Mouse (Mus musculus): ENCODE results near the gene Klhdc7b.
"Not testable (repeated sequence)": the region's sequence is repeated elsewhere in the genome, so short reads cannot be mapped to it uniquely, and the experiment has no call there.

The Klhdc7b gene

DNA sequence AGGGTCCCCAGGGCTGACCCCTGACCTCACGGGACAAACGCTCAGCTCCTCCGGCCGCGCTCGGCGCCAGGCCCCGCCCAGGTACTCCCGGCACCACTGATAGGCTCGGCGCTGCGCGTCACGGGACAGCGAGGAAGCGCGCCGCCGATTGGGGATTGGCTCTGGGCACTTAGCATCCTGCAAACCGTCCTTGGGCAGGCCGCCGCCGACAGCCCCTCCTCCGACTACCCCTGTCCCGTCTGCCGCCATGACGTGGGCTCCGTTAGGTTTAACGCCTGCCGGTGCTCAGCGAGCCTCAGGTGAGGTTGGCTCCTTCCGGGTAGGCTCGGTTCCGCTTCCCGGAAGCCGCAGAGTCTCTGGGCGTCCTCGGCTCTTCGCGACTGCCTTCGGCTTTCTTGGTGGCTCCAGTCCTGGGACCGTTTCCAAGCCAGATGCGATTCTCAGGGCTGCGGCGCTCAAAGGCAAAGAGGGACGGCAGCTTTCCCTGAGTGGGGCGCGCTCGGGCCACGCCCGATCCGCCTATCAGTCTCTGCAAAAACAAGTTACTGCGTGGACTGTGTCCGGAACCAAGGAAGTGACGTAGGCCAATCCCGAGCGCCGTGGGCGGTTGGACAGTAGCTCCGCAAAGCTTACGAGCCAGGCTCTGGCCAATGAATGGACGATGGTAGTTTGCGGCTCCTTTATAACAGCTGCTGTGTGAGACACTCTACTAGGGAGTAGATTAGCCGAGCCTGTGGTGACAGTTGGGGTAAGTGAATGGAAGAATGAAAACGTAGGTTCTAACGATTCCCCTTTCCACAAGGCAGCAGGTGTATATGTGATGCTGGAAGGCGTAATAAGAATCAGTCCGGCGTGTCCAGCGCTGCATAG, 44.9 kb downstream of the Klhdc7b start, which contains the start of the genes C730034F03Rik, Gm44502 and Chkb:
TSS of gene C730034F03Rik (plus strand) at position 238 of the 870 bp plus-strand sequence.
TSS of gene Gm44502 (minus strand) at position 345 of the 870 bp plus-strand sequence.
TSS of gene Chkb (minus strand) at position 557 of the 870 bp plus-strand sequence.
- peak; percentile 93 for DNase-seq

DNA sequence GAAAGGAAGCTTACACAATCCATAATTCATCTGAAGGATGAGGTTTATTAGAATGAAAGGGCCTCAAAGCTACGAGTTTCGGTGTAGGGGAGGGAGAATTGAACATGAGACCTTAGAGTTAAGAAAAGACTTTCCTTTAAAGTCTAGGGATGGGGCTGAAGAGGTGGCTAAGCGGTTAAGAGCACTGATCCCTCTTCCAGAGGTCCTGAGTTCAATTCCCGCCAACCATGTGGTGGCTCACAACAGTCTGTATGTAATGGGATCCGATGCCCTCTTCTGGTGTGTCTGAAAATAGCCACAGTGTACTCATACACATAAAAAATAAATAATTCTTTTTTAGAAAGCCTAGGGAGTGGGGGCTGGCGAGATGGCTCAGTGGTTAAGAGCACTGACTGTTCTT, 45.6 kb downstream of the Klhdc7b start:
- peak in 1 of 2 experiments; percentile 42 for DNase-seq

DNA sequence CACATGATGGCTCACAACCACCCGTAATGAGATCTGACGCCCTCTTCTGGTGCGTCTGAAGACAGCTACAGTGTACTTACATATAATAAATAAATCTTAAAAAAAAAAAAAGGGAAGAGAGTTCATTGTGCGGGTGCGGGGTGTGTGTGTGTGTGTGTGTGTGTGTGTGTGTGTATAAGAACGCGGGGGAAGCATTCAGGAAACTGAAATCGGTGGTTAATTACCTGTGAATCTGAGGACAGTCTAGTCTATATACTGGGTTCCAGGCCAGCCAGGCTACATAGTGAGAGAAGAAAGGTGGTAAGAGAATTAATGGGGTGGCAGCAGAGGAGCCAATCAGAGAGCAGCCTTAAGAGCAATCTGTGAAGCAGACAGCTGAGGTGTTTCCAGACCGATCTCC, 46.1 kb downstream of the Klhdc7b start:
- DNase-seq, result not testable (repeated sequence)

DNA sequence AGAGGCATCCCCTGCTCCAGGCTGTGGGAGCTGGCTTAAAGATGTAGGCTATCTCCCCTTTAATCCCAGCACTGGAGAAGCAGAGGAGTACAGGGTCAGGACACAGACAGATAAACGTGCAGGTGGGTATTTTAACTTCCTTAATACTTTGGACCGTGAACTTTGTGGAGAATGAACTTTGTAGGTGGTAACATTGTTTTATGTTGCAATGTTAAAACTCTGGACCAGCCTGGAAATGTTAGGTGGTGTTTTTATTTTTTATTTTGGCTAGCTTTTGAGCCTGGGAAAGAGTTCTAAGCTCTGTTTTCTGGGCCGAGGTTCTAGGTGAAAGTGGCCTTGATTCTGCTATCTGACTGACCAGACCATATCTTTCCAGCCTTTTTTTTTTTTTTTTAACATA, 46.6 kb downstream of the Klhdc7b start:
- no peak for DNase-seq

DNA sequence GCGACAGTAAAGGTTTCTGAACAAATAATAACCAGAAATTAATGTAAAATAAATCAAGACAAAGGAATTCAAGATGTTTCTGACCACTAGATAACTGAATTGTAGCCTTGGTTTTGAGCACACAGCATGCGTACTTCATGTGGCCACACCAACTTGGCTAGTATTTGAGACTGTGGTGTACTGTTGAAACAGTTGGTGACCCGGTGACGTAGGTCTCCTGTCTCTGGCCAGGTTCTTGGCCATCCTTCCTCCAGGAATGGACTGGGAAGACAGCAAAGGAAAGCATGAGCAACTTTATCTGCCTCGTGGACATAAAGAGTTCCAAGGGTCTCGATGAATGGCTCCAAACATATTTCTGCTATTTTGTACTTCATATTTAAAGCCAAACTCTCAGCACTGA, 47.1 kb downstream of the Klhdc7b start:
- no peak for DNase-seq

DNA sequence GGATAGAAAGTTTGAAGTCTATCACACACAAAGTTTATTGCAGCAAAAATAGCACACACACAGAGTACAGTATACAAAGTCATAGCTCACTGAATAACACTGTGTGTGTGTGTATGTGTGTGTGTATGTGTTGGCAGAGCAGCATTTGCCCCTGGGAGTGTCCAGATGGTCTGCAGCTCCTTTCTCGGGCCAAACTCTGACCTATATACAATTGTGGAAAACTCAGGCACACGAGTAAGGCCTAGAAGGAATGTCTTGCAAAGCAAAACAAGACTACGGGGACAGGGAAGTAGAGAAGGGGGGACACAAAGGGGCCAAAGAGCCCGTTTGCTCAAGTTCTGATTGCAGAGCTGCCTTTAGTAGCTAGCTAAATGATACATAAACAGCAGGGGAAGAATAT, 48.2 kb downstream of the Klhdc7b start:
- DNase-seq, result peak; percentile 60 to 67

DNA sequence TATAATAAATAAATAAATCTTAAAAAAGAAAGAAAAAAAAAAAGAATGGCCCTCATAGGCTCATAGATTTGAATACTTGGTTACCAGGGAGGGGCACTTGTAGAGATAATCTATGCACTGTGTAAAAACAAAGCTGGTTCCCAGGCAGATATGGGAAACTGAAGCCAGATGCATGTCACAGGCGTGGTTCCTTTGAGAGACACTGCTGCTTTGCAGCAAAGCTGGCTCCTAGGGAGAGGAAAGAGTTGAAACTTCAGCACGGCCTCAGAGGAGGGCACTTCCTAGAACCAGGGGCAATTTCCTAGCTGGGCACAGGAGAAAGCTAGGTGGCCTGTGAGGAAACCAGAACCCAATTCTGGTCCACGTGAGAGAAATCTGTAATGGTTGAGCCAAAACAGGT, 49.4 kb downstream of the Klhdc7b start:
- DNase-seq, result no peak

DNA sequence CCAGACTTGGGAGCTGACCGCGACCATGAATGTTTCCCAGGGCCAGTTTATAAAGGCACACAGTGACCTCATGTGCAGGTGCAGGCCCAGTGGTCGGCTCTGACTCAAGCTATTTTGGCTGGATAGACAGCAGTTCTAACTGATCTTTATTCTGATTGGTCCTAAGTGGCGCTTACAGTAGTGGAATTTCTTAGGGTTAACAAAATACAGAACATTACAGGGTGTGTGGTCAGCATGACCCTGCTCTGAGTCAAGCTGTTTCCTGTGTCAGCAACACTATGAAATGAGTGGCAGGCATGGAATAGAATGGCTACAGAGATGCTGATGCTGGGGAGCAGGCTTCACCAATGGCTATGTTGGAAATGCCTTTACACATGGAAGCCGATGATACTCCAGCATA, 51.2 kb downstream of the Klhdc7b start:
- DNase-seq, result no peak
